Mouse (Mus musculus): ENCODE data around the gene Mtmr3. TPM values are rescaled to one million over a fixed set of nuclear protein-coding genes. Genes with fewer than 3 reads are reported as not detected.

The Mtmr3 gene
- polyA plus RNA-seq, 1 experiment from 2014 or later = 27.1 TPM

GRCm38 (mm10) chr11:4482641-4483040 is 112.0 kb downstream of the Mtmr3 start:
- ATAC-seq (ENCODE audit: low FRiP score, low TSS enrichment) = no peak
- H3K4me3 ChIP-seq (ENCODE audit: low read length) = no peak overlapping the region
- no peak overlapping the region for H3K27ac ChIP-seq (ENCODE audit: low read length)
- H3K36me3 ChIP-seq (ENCODE audit: insufficient read depth, low read length) = peaks cover 61% of the 10 kb centered on the region
- no peak overlapping the region for H3K9ac ChIP-seq (replicated peaks; ENCODE audit: low read length)
- no peak overlapping the region for H3K4me2 ChIP-seq (replicated peaks; ENCODE audit: low read depth, low read length)
- H3K9me3 ChIP-seq (ENCODE audit: low read length) = no peaks in the 10 kb centered on the region
- H3K27me3 ChIP-seq (ENCODE audit: insufficient read depth, low read length) = no peaks in the 10 kb centered on the region
- no peaks in the 10 kb centered on the region for H3K4me1 ChIP-seq (ENCODE audit: insufficient read depth, low read length)
- WGBS = 71% methylated on average over 5 of the region's 5 CpGs

- WGBS = 85% methylated on average over 4 of the region's 4 CpGs
- H3K4me1 ChIP-seq (ENCODE audit: insufficient read depth, low read length) = peaks cover 20% of the 10 kb centered on the region
- H3K27me3 ChIP-seq (ENCODE audit: insufficient read depth, low read length) = no peaks in the 10 kb centered on the region
- no peak overlapping the region for H3K9ac ChIP-seq (replicated peaks; ENCODE audit: low read length)
- H3K4me3 ChIP-seq (ENCODE audit: low read length) = no peak overlapping the region
- no peak overlapping the region for H3K27ac ChIP-seq (ENCODE audit: low read length)
- no peak for ATAC-seq (ENCODE audit: low FRiP score, low TSS enrichment)
- H3K4me2 ChIP-seq (replicated peaks; ENCODE audit: low read depth, low read length) = no peak overlapping the region
- no peaks in the 10 kb centered on the region for H3K9me3 ChIP-seq (ENCODE audit: low read length)
- H3K36me3 ChIP-seq (ENCODE audit: insufficient read depth, low read length) = peaks cover 16% of the 10 kb centered on the region
These were observed 118.4 kb downstream of the Mtmr3 start for GRCm38 (mm10) chr11:4476184-4476697.

GRCm38 (mm10) chr11:4472464-4473179 is 122.0 kb downstream of the Mtmr3 start:
- no peak overlapping the region for H3K9ac ChIP-seq (replicated peaks; ENCODE audit: low read length)

GRCm38 (mm10) chr11:4471734-4472133 is 122.9 kb downstream of the Mtmr3 start:
- peaks cover 22% of the 10 kb centered on the region for H3K4me1 ChIP-seq (ENCODE audit: insufficient read depth, low read length)
- H3K4me3 ChIP-seq (ENCODE audit: low read length) = no peak overlapping the region
- no peak for ATAC-seq (ENCODE audit: low FRiP score, low TSS enrichment)
- no peak overlapping the region for H3K4me2 ChIP-seq (replicated peaks; ENCODE audit: low read depth, low read length)
- no peak overlapping the region for H3K27ac ChIP-seq (ENCODE audit: low read length)
- WGBS = 61% methylated on average over 5 of the region's 5 CpGs
- H3K27me3 ChIP-seq (ENCODE audit: insufficient read depth, low read length) = no peaks in the 10 kb centered on the region
- H3K9ac ChIP-seq (replicated peaks; ENCODE audit: low read length) = no peak overlapping the region
- H3K36me3 ChIP-seq (ENCODE audit: insufficient read depth, low read length) = no peaks in the 10 kb centered on the region
- no peaks in the 10 kb centered on the region for H3K9me3 ChIP-seq (ENCODE audit: low read length)

More at GRCm38 (mm10) chr11:4472464-4473179, 122.0 kb downstream of the Mtmr3 start:
- H3K4me3 ChIP-seq (ENCODE audit: low read length) = no peak overlapping the region
- H3K36me3 ChIP-seq (ENCODE audit: insufficient read depth, low read length) = no peaks in the 10 kb centered on the region
- no peak overlapping the region for H3K27ac ChIP-seq (ENCODE audit: low read length)
- peak; percentile 32; the same call in 1 of the 2 replicates for ATAC-seq (ENCODE audit: low FRiP score, low TSS enrichment)
- 24% methylated on average over 7 of the region's 7 CpGs for WGBS
- no peaks in the 10 kb centered on the region for H3K9me3 ChIP-seq (ENCODE audit: low read length)
- no peak overlapping the region for H3K4me2 ChIP-seq (replicated peaks; ENCODE audit: low read depth, low read length)
- no peaks in the 10 kb centered on the region for H3K27me3 ChIP-seq (ENCODE audit: insufficient read depth, low read length)
- H3K4me1 ChIP-seq (ENCODE audit: insufficient read depth, low read length) = peaks cover 22% of the 10 kb centered on the region

- H3K9ac ChIP-seq (replicated peaks; ENCODE audit: low read length) = no peak overlapping the region
- no peaks in the 10 kb centered on the region for H3K36me3 ChIP-seq (ENCODE audit: insufficient read depth, low read length)
- H3K27me3 ChIP-seq (ENCODE audit: insufficient read depth, low read length) = no peaks in the 10 kb centered on the region
- no peak overlapping the region for H3K4me3 ChIP-seq (ENCODE audit: low read length)
- peaks cover 22% of the 10 kb centered on the region for H3K4me1 ChIP-seq (ENCODE audit: insufficient read depth, low read length)
- H3K4me2 ChIP-seq (replicated peaks; ENCODE audit: low read depth, low read length) = no peak overlapping the region
- H3K9me3 ChIP-seq (ENCODE audit: low read length) = no peaks in the 10 kb centered on the region
- ATAC-seq (ENCODE audit: low FRiP score, low TSS enrichment) = 0 out of 2 replicates have a peak, but pooled peaks have one; percentile 53
- H3K27ac ChIP-seq (ENCODE audit: low read length) = no peak overlapping the region
These were observed 123.4 kb downstream of the Mtmr3 start for GRCm38 (mm10) chr11:4471251-4471650.

GRCm38 (mm10) chr11:4469091-4469490 is 125.6 kb downstream of the Mtmr3 start:
- Histone ChIP-seq H3K27ac (ENCODE audit: low read length) (no peak overlapping the region), H3K4me2 (replicated peaks; ENCODE audit: low read depth, low read length) (no peak overlapping the region), H3K36me3 (ENCODE audit: insufficient read depth, low read length) (no peaks in the 10 kb centered on the region), H3K9me3 (ENCODE audit: low read length) (no peaks in the 10 kb centered on the region), H3K9ac (replicated peaks; ENCODE audit: low read length) (no peak overlapping the region), H3K4me3 (ENCODE audit: low read length) (no peak overlapping the region), H3K27me3 (ENCODE audit: insufficient read depth, low read length) (no peaks in the 10 kb centered on the region), H3K4me1 (ENCODE audit: insufficient read depth, low read length) (peaks cover 22% of the 10 kb centered on the region)
- no peak for ATAC-seq (ENCODE audit: low FRiP score, low TSS enrichment)
- 55% methylated on average over 5 of the region's 5 CpGs for WGBS

GRCm38 (mm10) chr11:4467436-4467835 is 127.2 kb downstream of the Mtmr3 start:
- Histone ChIP-seq H3K27me3 (ENCODE audit: insufficient read depth, low read length) (no peaks in the 10 kb centered on the region), H3K27ac (ENCODE audit: low read length) (no peak overlapping the region), H3K36me3 (ENCODE audit: insufficient read depth, low read length) (no peaks in the 10 kb centered on the region), H3K9me3 (ENCODE audit: low read length) (no peaks in the 10 kb centered on the region), H3K4me2 (replicated peaks; ENCODE audit: low read depth, low read length) (no peak overlapping the region), H3K9ac (replicated peaks; ENCODE audit: low read length) (no peak overlapping the region), H3K4me3 (ENCODE audit: low read length) (no peak overlapping the region), H3K4me1 (ENCODE audit: insufficient read depth, low read length) (peaks cover 13% of the 10 kb centered on the region)
- no peak for ATAC-seq (ENCODE audit: low FRiP score, low TSS enrichment)
- WGBS = 90% methylated on average over 1 of the region's 1 CpGs

GRCm38 (mm10) chr11:4466191-4466590 is 128.5 kb downstream of the Mtmr3 start:
- Histone ChIP-seq H3K4me3 (ENCODE audit: low read length) (no peak overlapping the region), H3K4me1 (ENCODE audit: insufficient read depth, low read length) (peaks cover 2% of the 10 kb centered on the region)
- no peak for ATAC-seq (ENCODE audit: low FRiP score, low TSS enrichment)

GRCm38 (mm10) chr11:4464616-4465015 is 130.0 kb downstream of the Mtmr3 start:
- no peak for ATAC-seq (ENCODE audit: low FRiP score, low TSS enrichment)
- WGBS = 89% methylated on average over 4 of the region's 4 CpGs
- H3K9ac ChIP-seq (replicated peaks; ENCODE audit: low read length) = no peak overlapping the region
- no peaks in the 10 kb centered on the region for H3K36me3 ChIP-seq (ENCODE audit: insufficient read depth, low read length)
- H3K4me2 ChIP-seq (replicated peaks; ENCODE audit: low read depth, low read length) = no peak overlapping the region
- H3K9me3 ChIP-seq (ENCODE audit: low read length) = no peaks in the 10 kb centered on the region
- no peaks in the 10 kb centered on the region for H3K27me3 ChIP-seq (ENCODE audit: insufficient read depth, low read length)
- no peaks in the 10 kb centered on the region; the same call in 1 of the 2 replicates for H3K4me1 ChIP-seq (ENCODE audit: insufficient read depth, low read length)
- H3K4me3 ChIP-seq (ENCODE audit: low read length) = no peak overlapping the region
- no peak overlapping the region for H3K27ac ChIP-seq (ENCODE audit: low read length)

More at GRCm38 (mm10) chr11:4466191-4466590, 128.5 kb downstream of the Mtmr3 start:
- H3K4me2 ChIP-seq (replicated peaks; ENCODE audit: low read depth, low read length) = no peak overlapping the region
- H3K9ac ChIP-seq (replicated peaks; ENCODE audit: low read length) = no peak overlapping the region
- H3K9me3 ChIP-seq (ENCODE audit: low read length) = no peaks in the 10 kb centered on the region
- H3K27me3 ChIP-seq (ENCODE audit: insufficient read depth, low read length) = no peaks in the 10 kb centered on the region
- WGBS = 69% methylated on average over 4 of the region's 4 CpGs
- no peak overlapping the region for H3K27ac ChIP-seq (ENCODE audit: low read length)
- no peaks in the 10 kb centered on the region for H3K36me3 ChIP-seq (ENCODE audit: insufficient read depth, low read length)

GRCm38 (mm10) chr11:4464186-4464585 is 130.5 kb downstream of the Mtmr3 start:
- Histone ChIP-seq H3K36me3 (ENCODE audit: insufficient read depth, low read length) (no peaks in the 10 kb centered on the region), H3K4me1 (ENCODE audit: insufficient read depth, low read length) (no peaks in the 10 kb centered on the region; the same call in 1 of the 2 replicates), H3K4me3 (ENCODE audit: low read length) (no peak overlapping the region), H3K4me2 (replicated peaks; ENCODE audit: low read depth, low read length) (no peak overlapping the region), H3K27me3 (ENCODE audit: insufficient read depth, low read length) (no peaks in the 10 kb centered on the region; the same call in 1 of the 2 replicates), H3K9ac (replicated peaks; ENCODE audit: low read length) (no peak overlapping the region), H3K9me3 (ENCODE audit: low read length) (no peaks in the 10 kb centered on the region), H3K27ac (ENCODE audit: low read length) (no peak overlapping the region)
- no peak for ATAC-seq (ENCODE audit: low FRiP score, low TSS enrichment)
- WGBS = 95% methylated on average over 1 of the region's 1 CpGs

Measured in kidney, embryonic 16.5 days (tissue).